Mouse (Mus musculus) effector memory CD4-positive, alpha-beta T cell, adult 7 months (primary cell): ENCODE measurements around the gene Zfp941. TPM values are rescaled to one million over a fixed set of nuclear protein-coding genes. Genes with fewer than 3 reads are reported as not detected.

Source experiments
- polyA plus RNA-seq: library from polyadenylated mRNA; unstranded; fragments of 100-300 nt; shearing (Covaris generic); gene quantifications from one replicate; pipeline ENCODE4 v1.2.1, GENCODE M21; 2017

Zfp941 gene
- 0.18 TPM for polyA plus RNA-seq

GRCm38 (mm10) chr7:140821653-140822329, at the start of gene Zfp941:
Gene Zfp941 (minus strand): TSS chr7:140822178.

DNA sequence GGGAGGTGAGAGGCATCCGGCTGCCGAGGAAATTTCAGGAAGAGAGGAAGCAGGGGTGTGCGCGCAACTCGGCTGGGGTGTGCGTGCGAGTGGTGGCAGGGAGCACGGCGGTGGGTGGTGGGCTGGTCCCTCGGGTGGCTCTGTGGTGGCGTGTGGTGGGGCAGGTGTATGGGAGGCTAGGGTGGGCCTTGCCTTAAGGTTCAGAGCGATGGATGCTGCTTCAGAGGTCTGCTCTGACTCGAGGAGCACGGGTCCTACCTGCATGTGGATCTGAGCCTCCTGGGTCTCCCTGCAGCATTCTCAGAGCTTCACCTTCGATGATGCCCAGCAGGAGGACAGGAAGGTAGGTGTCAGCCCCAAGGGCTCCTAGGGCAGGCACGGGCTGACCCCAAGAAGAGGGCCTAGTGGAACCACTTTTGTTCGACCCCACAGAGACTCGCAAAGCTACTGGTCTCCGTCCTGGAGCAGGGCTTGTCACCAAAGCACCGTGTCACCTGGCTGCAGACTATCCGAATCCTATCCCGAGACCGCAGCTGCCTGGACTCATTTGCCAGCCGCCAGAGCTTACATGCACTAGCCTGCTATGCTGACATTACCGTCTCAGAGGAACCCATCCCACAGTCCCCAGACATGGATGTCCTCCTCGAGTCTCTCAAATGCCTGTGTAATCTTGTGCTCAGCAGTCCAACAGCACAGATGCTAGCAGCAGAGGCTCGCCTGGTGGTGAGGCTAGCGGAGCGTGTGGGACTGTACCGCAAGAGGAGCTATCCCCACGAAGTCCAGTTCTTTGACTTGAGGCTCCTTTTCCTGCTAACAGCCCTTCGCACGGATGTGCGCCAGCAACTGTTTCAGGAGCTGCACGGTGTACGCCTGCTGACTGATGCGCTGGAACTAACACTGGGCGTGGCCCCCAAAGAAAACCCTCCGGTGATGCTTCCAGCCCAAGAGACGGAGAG, 35.9 kb upstream of the Zfp941 start, which contains the start of gene Bet1l:
TSS of gene Bet1l (minus strand) at position 28 of the 956 bp plus-strand sequence.

GRCm38 (mm10) chr7:140856785-140857549, 35.0 kb upstream of the Zfp941 start, which contains the start of gene Ric8a:
Gene Ric8a (plus strand): TSS chr7:140856957.

GRCm38 (mm10) chr7:140855860-140856784, 34.1 kb upstream of the Zfp941 start, which contains the start of gene Gm45785:
Gene Gm45785 (minus strand): TSS chr7:140856331.

GRCm38 (mm10) chr7:140847755-140848580, 26.0 kb upstream of the Zfp941 start, which contains the start of gene Odf3:
Gene Odf3 (plus strand): TSS chr7:140847805.

DNA sequence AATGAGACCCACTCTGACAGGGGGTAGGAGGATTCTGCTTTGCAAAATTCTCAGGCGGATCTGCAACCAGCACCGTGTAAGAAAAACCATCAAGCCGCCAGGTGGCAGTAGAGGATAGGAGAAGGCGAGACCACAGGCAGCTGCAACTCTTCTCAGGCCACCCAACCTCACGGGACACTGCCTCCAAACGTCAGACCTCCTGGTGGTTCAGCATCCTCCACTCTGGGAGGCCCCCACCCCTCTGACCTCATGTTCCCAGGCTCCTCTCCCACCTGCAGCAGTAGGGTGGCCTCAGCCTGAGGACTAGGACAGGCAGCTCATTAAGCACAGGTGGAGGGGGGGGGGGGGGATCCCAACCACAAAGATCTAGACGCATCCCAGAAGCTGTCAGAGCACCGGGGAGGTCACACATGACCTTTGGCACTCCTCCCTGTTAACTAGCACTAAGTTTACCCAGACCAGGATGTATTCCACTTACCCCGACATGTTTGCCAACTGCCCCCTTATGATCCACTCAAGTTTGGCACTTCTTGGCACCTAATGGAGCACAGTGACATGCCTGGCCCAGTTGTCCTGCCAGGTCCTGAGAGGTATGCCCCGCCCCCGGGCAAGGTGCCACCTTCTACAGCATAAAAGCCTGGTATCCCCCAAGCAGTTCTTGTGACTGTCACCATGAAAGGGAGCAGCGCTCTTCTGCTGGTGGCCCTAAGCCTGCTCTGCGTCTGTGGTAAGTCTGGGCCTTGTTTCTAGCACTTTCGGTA, 23.1 kb upstream of the Zfp941 start, which contains the start of gene Scgb1c1:
TSS of gene Scgb1c1 (plus strand) at position 643 of the 761 bp plus-strand sequence.

DNA sequence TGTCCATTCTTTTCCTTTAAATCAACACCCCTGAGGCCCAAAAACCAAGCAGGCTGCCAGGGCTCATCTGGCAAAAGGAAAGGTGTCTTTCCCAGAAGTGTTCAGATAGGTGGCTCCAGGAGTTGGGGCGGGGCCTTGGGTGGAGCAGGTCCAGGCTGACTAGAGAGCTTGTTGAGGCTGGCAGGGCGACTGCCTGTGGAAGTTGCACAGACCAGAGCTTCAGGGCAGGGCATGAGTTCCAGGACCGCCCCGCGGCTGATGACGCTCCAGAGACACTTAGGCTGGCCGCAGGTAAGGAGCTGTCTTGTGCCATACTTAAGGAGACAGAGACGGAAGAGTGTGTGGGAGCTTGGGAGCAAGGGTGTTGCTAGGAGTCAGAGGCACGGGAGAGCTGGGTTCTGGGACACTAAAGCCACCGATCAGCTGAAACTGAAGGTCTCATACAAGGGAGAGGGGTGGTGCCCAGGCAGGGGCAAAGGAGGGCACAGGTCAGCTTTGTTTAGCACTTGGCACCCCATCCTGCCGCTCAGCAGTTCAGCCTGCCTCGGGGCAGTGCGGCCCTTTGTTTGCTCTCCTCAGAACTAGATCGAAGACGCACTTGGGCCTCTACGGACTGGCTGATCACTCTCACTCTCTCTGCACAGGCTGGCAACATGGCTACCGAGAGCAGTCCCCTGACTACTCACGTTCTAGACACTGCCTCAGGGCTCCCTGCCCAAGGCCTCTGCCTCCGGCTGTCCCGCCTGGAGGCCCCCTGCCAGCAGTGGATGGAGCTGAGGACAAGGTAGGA, 13.2 kb upstream of the Zfp941 start, which contains the start of gene Urah:
TSS of gene Urah (plus strand) at position 51 of the 790 bp plus-strand sequence.

DNA sequence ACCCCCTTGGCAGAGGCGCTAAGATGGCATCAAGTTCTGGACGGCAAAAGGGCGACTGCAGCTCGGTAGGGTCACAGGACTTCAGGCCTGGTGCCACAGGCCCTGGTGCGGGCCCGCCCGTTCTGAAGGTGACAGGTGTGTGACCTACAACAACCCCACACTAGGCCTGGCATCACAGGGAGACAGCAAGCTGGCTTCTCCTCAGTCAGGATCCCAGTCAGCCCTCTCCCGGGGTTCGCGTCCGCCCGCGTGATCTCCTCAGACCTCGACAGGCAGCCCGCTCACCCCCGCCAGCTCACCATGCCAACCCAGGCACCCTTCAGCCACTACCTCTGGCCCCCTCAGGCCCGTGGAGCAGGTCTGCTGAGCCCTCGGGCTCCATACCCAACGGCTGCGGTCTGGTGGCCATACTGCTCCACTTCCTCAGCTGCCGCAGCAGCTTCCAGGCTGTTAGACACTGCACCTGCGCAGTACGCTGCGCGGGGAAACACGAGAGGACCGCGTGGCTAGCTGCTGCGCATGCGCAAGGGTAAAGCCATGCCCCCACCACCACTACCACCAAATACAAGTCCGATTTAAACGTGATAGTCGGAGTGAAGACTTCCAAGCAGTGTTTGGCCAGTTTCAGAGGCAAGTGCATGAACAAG, 34.4 kb downstream of the Zfp941 start, which contains the start of gene Syce1:
TSS of gene Syce1 (minus strand) at position 447 of the 647 bp plus-strand sequence.

DNA sequence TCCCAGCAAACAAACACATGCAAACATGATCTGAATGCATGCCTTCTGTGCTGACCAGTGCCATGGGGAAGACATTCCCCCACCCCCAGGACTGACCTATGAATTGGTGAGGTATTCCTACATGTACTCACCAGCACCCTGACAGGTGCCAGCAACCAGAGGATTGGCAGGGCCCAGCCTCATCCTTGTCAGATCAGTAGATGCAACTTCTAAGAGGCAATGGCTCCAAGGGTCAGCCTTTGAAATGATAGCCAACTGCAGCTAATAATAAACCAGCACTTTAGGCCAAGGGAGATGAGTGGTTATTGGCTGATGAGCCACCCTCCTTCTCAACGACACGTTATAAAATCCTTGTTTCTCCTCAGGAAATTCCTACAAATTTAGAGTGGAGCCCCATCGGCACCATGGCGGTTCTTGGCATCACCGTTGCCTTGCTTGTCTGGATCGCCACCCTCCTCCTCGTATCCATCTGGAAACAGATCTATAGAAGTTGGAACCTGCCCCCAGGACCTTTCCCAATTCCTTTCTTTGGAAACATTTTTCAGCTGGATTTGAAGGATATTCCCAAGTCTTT, 58.4 kb downstream of the Zfp941 start, which contains the start of gene Cyp2e1:
TSS of gene Cyp2e1 (plus strand) at position 293 of the 574 bp plus-strand sequence.

Other genes starting within 250 kb of the Zfp941 start
- 0.05 TPM for gene Olfr46, start 220.9 kb downstream of the Zfp941 start, polyA plus RNA-seq
- not detected for gene Olfr61, start 193.2 kb downstream of the Zfp941 start, polyA plus RNA-seq
- gene Olfr53, start 175.7 kb downstream of the Zfp941 start, polyA plus RNA-seq = not detected
- gene Olfr539, start 162.2 kb downstream of the Zfp941 start, polyA plus RNA-seq = 0.21 TPM
- 0.06 TPM for gene Olfr45, start 140.2 kb downstream of the Zfp941 start, polyA plus RNA-seq
- gene Olfr541, start 124.9 kb downstream of the Zfp941 start, polyA plus RNA-seq = not detected
- not detected for gene Cyp2e1, start 58.4 kb downstream of the Zfp941 start, polyA plus RNA-seq
- gene Syce1, start 34.3 kb downstream of the Zfp941 start, polyA plus RNA-seq = not detected
- not detected for gene Urah, start 12.8 kb upstream of the Zfp941 start, polyA plus RNA-seq
- gene Scgb1c1, start 23.4 kb upstream of the Zfp941 start, polyA plus RNA-seq = not detected
- 0.30 TPM for gene Odf3, start 25.6 kb upstream of the Zfp941 start, polyA plus RNA-seq
- gene Gm45785, start 34.2 kb upstream of the Zfp941 start, polyA plus RNA-seq = 1.3 TPM
- gene Ric8a, start 34.8 kb upstream of the Zfp941 start, polyA plus RNA-seq = 107 TPM
- 51.2 TPM for gene Bet1l, start 35.4 kb upstream of the Zfp941 start, polyA plus RNA-seq
- gene Psmd13, start 59.8 kb upstream of the Zfp941 start, polyA plus RNA-seq = 145 TPM
- gene Sirt3, start 60.1 kb upstream of the Zfp941 start, polyA plus RNA-seq = 2.6 TPM
- gene Cox8b, start 78.3 kb upstream of the Zfp941 start, polyA plus RNA-seq = not detected
- gene Nlrp6, start 98.7 kb upstream of the Zfp941 start, polyA plus RNA-seq = 0.11 TPM
- 9.2 TPM for gene Pgghg, start 119.2 kb upstream of the Zfp941 start, polyA plus RNA-seq
- gene Ifitm5, start 128.1 kb upstream of the Zfp941 start, polyA plus RNA-seq = not detected
- gene Gm45717, start 133.8 kb upstream of the Zfp941 start, polyA plus RNA-seq = not detected
- 19.8 TPM for gene Ifitm2, start 133.8 kb upstream of the Zfp941 start, polyA plus RNA-seq
- gene Ifitm1, start 145.0 kb upstream of the Zfp941 start, polyA plus RNA-seq = 8.4 TPM
- 9.4 TPM for gene Ifitm3, start 188.6 kb upstream of the Zfp941 start, polyA plus RNA-seq
- gene Ifitm6, start 195.7 kb upstream of the Zfp941 start, polyA plus RNA-seq = not detected
- not detected for gene Gm17387, start 207.0 kb upstream of the Zfp941 start, polyA plus RNA-seq
- 19.2 TPM for gene B4galnt4, start 238.9 kb upstream of the Zfp941 start, polyA plus RNA-seq